Mouse (Mus musculus) NIH3T3 (cell line): Measurements from ENCODE around the gene Rhbdf1.
A peak's percentile ranks its signal among the peaks of the same experiment; 100 is the strongest.
"Not testable (repeated sequence)": the region's sequence is repeated elsewhere in the genome, so short reads cannot be mapped to it uniquely, and the experiment has no call there.

Source experiments
- DNase-seq: peaks from one replicate; pipeline ENCODE4 v3.0.0-alpha.2; 2012; ENCODE audit warnings: low read depth

Rhbdf1 gene

DNA sequence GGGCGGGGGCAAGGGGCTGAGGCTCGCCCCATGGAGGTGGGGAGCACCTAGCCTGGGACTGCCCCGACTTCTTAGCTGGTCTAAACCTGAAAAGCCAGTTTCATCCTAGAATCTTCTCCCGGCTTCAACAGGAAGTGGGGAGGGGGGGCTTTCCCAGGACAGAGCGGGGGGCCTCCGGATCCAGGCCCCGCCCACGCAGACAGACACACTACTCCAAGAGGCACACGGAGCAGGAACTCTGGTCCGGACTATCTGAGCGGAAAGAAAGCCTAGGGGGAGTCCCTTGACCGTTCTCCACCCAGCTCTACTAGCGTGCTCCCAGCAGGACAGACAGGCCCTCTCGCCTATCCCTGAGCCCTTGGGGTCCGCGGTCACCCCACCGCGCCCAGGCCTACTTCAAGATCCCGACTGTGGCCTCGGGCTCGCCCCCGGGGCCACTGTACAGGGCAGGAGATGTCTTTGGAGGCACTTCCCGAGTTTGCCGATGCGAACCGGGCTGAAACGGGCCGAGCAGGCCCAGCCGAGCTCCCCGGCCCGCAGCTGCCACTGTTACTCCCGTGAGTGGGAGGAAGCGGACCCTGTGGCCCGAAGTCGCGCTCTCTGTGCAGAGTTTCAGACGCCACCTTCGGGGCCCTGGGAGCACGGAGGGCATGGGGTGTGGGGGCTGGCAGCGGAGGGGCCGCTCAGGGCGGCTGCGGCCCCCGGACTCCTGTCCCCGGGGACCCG is 712 bp downstream of the Rhbdf1 start:
- peak; percentile 83 for DNase-seq

DNA sequence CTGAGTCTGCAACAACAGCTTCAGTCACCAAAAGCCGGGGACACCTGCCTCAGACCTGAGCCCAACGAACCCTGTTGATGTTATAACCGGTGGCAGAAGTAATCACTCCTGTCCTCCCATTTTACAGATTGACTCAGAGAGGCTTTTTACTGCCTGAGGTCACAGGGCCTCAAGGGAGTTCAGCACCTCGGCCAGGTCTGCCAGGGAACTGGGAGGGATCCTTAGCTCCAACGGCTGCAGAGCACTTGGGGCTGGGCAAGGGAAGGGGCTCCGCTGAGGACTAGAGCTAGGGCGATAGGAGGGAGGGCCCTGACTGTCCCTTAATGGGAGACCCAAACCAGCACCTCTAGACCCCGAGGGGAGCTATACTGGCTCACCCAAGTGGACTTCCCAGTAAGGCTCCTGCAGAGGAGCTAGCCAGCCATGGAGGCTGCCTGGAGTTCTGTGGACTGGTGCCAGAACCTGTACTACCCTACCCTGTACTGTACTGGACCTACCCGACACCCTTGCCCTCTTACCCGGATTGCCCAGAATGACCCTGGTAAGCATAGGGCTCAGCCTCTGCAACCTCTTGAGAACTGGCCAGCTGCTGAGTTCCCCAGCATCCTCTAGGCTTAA is 1.4 kb downstream of the Rhbdf1 start:
- peak; percentile 65 for DNase-seq

DNA sequence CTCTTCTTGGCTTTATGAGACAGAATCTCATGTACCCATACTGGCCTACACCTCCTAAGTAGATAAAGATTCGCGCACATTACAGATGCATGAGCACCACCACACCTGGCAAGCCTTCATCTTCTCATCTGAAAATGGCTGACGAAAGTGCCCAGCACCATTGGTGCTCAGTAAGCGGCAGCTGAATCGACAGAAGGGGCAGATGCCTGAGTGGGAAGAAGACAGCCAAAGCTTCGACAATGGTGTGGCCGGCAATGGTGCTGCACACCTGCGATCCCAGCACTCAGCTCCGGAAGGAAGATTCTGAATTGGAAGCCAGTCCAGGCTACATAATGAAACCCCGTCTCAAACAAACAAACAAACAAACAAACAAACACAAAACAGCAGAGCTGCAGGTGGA is 2.8 kb downstream of the Rhbdf1 start:
- DNase-seq: no peak

DNA sequence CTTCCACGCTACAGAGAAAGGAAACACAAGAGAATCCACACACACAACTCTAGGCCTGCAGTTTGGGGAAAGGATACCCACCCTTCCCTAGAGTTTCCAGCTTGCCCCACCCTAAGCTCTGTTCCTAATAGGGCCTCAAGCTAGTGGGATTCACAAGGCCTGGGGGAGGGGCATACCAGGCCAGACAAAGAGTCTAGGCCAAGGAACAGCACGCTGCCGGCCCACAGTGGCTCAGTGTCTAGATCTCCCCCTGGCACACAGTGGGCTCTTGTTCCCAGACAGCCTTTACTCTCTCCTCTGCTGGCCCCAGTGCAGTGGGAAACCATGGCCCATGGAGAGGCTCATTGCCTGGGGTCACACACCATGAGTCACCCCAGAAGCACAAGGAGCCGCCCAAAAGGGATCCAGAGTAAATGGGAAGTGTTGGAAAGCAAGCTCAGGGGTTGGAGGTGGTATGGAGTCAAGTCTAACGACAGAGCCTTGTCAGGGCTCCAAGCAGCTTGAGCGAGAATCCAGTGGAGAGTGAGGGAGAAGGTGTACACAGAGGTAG is 3.5 kb downstream of the Rhbdf1 start:
- DNase-seq: peak; percentile 63

DNA sequence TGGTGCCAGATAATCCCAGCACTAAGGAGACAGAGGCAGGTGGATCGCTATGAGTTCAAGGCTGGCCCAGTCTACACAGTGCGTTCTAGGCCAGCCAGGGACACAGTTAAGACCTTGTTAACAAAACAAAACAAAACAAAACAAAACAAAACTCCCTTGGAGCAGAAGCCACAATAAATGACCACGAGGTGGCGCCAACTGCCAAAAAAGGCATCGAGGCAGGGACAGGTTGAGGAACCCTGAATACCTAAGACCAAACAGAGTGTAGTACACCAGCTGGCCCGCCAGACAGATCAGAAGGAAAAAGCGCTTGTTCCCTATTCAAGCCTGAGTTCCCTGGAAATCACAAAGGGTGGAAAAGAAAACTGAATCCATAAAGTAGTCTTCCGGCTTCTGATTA is 5.2 kb downstream of the Rhbdf1 start:
- peak; percentile 79 for DNase-seq

DNA sequence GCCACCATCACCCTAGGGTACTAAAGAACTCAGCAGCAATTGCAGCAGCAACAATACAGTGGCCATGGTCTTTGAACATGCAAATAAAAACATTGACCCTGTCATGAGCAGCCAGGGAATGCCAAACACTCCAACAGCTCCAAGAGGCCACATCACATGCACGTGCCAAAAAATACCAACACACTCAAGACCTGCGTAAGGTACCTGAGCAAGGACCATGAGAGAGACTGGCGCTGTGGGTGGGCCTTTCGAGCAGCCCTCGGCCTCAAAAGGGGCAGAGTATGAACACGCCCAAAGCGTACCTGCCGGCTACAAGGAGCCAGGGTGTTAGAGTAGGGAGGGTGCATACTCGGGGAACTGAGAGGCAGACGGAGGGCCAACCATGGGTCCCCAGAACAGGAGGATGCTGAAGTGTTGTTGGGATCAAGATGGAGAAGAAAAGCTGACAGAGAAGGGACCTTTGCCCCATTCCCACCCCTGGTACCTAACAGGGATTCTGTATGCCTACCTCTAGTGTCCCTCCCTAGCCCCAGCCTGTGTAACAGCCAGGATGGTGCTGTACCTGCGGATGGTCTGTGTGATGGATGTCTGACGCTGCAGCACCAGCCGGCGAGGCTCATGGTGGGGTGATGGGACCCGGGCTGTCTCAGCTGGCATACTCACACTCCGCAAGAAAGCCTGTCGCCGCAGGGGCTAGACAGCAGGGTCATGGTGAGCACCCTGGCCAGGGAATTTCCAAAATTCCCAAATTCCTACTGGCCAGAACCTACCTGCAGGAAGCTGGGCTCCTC is 6.5 kb downstream of the Rhbdf1 start:
- DNase-seq: no peak

DNA sequence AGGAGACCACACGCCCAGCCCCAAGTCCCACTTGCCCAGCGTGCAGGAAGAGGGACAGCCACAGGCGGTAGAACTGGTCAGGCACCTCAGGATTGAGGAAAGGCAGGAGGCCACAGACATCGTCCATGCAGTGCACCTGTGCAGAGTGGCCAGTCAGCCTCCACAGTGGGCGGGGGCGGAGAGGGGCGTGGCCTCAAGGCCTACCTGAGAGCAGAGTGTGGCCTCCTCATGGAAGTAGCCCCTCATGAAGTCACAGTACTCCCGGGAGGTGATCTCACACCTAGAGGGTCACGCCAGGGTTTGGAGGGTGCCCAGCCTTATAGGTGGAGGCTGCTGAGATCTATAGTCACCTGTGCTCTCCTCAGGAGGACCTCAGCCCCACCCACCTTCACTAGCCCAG is 11.5 kb downstream of the Rhbdf1 start:
- no peak for DNase-seq

DNA sequence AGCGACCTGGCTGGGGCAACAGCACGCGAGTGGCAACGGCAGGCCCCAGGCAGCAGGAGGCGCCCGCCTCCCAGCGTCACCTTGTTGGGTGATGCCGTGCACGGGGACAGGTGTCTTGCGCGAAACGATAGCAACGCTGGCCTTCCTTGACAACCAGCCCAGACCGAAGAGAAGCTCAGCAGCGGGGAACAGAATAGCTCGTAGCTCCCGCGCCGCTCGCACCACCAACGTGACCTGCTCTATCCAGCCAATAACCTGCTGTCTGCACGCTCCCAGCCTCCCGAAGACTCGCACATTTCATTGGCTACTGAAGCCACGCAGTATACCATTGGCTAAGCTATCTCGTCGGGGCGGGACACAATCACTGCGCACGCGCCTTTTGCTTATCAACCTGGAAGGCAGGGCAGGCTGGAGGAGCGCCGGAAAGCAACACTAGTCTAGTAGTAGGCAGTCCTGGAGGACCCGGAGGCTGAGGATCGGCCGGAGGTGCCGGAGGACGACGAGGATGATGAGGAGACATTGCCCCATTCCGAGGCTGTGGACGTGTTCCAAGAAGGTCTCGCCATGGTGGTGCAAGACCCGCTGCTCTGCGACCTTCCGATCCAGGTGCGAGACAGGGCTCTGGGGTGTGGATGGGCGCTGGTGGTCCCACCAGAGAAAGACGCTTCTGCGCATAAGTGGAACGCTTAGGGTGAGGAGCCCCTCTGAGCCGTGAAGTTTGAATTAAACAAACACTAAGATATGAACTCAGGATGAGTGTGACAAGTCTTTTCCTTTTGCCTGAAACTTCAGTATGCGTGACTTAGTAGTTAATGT is 16.8 kb downstream of the Rhbdf1 start, which contains the start of gene Snrnp25:
Gene Snrnp25 (plus strand): TSS at position 358 of the 816 bp plus-strand sequence.
- DNase-seq: peak; percentile 98

DNA sequence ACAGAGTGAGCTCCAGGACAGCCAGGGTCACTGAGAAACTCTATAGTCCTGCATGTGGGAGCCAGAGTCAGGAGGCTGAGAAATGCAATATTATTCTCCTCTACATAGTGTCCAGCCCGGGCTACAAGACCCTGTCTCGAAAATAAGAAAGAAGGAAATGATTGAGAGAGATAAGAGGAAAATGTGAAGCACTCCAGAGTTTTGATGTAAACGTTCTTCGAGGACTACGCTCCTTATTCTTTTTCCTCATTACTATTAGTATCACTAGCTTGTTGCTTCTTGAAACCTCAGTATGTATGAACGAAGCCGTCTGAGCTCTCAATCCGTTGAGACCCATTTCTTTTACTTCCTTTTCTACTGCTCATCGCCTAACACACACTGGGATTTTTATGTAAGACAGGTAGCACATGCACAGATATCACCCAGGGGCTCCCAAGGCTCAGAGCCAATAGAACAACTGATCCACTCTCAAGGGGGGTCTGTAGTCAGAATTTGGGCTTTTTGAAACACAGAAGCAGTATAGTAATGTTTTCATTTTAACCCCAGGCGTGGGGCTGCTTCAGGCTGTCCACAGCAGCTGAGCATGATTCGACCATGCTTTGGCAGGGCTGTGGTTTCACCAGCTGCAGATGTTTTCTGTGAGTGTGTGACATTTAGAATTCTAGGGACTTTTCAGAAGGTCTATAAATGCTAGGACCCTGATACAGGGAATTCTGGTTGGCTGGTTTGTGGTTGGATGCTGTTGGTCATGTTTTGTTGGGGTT is 20.0 kb downstream of the Rhbdf1 start:
- DNase-seq: no peak

DNA sequence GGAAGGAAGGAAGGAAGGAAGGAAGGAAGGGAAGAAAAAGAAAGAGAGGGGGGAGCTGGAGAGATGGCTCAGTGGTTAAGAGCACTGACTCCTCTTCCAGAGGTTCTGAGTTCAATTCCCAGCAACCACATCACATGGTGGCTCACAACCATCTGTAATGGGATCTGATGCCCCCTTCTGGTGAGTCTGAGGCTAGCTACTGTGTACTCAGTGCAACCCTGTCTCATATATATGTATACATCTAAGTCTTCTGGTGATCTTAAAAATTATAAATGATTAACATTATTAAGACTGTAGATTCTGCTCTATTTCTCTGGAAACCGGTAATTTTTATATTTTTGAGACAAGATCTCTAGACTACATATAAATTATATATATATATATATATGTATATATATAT is 21.1 kb downstream of the Rhbdf1 start:
- not testable (repeated sequence) for DNase-seq

DNA sequence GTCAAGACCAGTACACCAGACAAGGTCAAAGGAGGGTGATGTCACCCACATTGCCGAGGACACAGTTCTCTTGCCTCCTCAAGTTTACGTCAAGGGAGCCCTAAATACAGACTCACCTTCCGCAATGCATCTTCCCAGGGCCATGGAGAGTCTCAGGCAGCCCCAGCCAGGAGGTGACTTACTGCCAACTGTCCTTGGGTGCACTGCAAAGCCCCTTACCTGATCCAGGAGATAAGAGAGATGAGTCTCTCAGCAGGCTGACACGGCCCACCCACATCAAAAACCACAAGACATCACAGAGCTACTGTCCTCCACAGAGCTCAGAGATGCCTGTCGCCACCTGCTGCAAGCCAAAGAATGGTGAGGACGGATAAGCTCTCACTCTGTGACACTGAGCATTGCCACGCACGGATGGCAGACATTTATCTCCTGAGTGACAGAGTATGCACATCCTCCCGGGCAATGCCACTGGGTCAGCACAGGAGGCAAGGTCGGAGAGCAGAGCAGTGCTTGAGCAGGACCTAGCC is 22.0 kb downstream of the Rhbdf1 start, which contains the start of gene Il9r:
Gene Il9r (minus strand): TSS at position 205 of the 527 bp plus-strand sequence.
- no peak for DNase-seq

DNA sequence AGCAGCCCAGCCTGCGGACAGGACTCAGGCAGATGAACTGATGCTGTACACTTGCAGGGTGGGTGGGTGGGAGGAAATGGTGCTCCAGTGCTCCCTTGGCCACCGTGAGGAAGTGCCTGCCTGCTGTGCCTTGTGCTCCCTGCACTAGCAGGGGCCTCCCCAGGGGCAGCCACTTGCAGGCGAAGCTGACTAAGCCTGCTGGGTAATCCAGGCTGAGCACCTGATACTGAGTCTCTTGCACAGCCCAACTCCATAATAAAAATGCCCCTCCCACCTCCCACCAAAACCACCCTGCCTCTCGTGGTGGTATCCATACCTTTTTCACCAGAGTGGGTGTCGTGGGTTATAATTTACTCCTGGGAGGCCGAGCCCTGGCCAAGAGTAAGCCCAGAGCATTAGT is 22.9 kb downstream of the Rhbdf1 start:
- no peak for DNase-seq

DNA sequence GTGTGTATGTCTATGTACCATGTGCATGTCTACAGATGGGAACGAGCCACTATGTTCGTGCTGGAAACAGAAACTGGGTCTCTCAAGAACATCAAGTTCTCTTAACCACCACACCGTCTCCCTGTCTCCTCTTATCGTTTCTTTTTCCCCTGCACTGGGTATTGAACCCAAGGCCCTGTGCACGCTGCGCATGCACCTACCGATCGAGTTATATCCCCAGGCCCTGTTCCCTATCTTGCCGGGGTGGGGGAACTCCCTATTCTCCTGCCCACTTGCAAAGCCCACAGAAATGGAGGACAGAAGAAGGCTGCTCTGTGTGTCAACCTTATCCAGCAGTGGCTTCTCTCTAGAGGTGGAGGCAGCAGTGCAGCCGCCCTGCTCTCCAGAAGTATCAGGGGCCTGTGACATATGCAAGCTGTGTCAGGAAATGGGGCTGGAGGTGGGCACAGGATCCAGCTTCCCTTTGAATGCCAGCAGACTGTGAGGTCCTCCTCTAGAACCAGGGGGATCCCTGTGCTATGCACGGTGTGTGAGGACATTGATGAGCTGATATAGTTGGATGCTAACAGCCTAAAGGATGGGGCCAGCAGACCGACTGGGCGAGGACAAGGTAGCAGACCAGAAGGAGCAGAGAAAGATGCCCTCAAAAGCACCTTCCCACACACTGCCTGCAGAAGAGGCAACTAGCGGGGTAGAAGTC is 23.7 kb downstream of the Rhbdf1 start:
- no peak for DNase-seq

DNA sequence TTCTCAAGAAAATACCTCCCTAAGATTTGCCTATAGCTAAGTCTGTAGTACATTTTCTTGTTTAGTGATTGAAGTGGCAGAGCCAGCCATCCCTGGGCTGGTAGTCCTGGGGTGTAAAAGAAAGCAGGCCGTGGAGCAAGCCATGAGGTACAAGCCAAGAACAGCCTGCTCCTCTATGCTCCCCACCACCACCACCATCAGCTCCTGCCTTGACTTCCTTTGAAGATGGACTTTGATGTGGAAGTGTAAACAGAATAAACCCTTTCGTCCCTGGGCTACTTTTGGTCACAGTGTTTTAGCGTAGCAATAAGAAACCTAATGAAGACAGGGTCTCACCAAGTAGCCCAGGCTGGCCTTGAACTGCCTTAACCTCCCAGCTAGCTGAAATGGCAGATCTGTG is 24.3 kb downstream of the Rhbdf1 start:
- DNase-seq: no peak

DNA sequence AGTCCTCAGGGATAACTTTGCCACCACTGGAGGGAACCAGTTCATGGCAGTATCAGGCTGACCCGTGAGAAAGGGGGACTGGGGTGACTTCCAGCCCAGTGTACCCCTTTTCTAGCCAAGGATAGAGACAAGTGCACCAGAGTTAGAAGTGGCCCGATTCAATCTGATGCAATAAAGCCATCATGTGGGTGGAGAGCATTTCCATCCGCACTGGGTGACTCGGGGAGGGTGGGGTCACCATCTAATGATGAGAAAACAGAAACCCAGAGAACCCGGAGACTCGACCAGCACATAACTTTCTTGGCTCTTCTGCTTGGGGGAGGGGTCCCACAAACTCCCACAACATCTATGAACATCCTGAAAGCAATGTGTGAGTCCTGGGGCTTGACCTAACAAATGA is 25.4 kb downstream of the Rhbdf1 start:
- no peak for DNase-seq

DNA sequence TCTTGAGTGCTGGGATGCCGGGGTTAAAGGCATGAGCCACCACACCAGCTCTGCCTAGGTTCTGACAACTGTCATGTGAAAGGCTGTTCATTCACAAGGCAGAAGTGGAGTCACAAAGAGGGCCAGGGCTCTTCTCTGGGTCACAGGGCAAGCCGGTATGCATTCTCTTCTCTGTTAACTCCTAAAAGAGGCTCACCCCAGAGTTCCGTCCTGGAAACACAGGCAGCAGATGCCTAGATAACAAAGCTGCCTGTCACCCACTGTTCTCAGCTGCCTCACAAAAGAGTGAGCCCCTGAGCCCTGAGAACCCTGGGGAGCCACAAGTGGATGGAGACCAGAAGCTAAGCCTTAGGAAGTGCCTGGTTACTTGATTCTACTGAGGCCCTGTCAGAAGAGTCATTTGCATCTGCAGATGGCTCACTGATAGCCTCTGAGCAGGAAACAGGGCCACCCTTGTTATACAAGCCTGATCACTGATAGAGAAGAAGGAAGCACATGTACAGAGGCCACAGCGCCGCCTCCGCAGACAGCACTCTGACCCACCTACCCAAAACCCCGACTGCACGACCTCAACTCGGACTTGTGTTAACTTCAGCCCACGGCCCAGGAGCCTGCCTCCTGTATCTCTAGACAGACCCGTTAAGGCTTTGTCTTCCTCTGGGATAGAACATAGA is 26.1 kb downstream of the Rhbdf1 start:
- DNase-seq: no peak

DNA sequence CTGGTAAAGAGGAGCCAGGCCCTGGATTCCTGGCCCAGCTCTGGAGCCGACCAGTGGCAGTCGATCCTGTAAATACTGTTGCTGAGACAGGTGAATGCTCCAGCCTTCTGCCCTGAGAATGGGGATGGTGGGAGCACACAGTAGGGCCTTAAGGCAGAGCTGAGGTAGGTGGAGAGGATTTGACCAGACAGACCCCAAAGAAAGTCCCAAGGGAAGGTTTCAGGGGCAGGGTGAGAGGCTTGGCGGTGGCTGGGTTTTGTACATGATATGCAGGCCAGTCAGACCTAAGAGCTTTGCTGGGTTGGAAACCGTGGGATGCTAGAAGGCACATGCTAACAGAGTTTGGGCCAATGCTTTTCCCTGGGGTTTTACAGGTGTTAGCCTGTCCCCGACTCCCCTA is 27.5 kb downstream of the Rhbdf1 start:
- no peak for DNase-seq

DNA sequence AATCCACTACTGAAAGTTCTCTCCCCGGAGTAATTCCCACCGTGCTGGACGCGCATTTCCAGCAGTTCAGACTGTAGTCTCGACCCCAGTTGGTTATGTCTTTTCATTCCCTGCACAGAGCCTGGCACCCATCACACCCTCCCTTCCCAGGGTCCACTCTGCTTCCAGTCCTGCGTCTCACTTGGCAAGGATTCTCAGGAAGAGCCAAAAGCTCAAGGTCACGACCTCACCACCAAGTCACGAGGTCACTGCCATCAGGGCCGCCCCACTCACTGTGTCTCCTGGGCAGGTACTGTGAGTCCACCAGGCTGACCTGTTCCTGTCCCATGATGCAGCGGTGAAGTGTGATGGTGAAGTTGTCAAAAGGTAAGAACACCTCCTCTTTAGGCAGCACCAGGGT is 28.0 kb downstream of the Rhbdf1 start:
- DNase-seq: no peak

DNA sequence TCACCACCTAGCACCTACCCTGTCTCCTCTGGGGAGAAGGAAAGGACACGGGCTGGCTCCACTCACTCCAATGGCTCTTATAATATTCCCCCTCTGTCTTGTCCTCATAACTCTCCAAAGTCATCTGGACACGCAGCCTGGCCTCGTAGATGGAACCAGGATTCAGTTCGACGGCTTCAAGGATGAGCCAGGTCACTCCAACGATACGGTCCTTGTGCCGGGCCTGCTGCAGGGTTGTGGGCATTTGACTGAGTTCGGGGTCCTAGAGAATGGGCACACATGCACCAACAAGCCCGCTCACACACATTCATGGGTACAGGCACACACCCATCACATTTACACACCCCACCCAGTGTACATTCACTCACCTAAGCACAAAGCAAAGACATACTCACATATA is 28.9 kb downstream of the Rhbdf1 start:
- DNase-seq: no peak
